Mouse (Mus musculus) erythroid progenitor cell, adult 5-6 weeks (primary cell): ENCODE data around the gene Mgea5. TPM values are rescaled to one million over a fixed set of nuclear protein-coding genes. Genes with fewer than 3 reads are reported as not detected.

Experiments
- ATAC-seq: replicated peaks from 2 replicates; pipeline ENCODE4 v1.8.0; 2016; ENCODE audit warnings: moderate number of reproducible peaks, mild to moderate bottlenecking, moderate TSS enrichment, inconsistent platforms; ENCODE audit not compliant: poor library complexity, low FRiP score, severe bottlenecking
- total RNA-seq, 2 experiments: library from RNA; stranded (forward) in 1 of 2; stranded (reverse) in 1 of 2; fragments of 150-400 nt in 1 of 2; fragments of 186-747, 209-891 nt in 1 of 2; gene quantifications; 2 replicates each; pipeline versions ENCODE4 v1.2.3 to v1.2.4; 2015 to 2017; ENCODE audit warnings: low replicate concordance in 2 of 2

The Mgea5 gene
- total RNA-seq, 2 experiments from 2014 or later, result 118 to 181 TPM

DNA sequence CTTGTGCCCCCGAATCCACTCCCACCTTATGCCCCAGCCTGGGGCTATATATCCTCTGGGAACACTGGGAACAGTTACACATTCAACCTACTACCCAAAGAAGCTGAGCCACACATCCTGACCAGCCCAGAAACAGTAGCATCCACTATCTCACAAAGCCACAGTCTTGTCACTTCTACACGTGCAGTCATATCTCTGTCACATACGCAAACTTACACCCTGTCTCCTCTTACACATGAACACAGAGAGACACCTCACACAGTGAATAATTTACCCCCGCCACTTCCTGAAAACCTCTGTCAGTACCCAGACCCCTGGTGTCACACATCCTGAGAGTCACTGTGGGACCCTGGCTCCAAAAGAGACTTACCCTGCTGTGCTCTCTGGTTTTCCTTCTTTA is 19.1 kb upstream of the Mgea5 start:
- no peak for ATAC-seq

- ATAC-seq, result no peak
Measured at GRCm38 (mm10) chr19:45796879-45797278, 13.2 kb upstream of the Mgea5 start.

GRCm38 (mm10) chr19:45796061-45796556 is 12.5 kb upstream of the Mgea5 start:
- no peak for ATAC-seq

DNA sequence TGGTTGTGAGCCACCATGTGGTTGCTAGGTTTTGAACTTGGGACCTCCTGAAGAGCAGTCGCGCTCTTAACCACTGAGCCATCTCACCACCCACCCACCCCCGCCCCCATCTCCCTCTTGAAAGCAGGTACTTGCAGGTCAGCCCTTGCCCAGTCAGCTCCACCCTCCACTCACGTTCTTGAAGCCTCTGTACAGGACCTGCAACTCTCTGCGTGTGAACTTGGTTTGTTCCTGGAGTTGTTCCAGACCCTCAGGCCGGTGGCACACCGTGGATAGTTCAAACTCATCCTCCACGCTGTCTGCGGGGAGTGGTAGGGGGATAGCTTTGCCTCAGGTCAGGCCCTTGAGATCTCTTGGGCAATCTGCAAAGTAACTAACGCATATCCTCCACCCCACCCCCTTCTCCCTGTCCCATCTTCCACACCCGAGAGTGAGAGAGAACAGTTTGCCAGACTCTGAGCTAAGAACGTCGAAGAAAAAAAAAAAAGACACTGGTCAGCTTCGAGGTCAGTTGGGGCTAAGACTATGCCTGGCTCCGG is 11.8 kb upstream of the Mgea5 start:
- ATAC-seq, result no peak

GRCm38 (mm10) chr19:45794718-45795117 is 11.1 kb upstream of the Mgea5 start:
- no peak for ATAC-seq

GRCm38 (mm10) chr19:45792404-45792803 is 8.8 kb upstream of the Mgea5 start:
- no peak for ATAC-seq

GRCm38 (mm10) chr19:45789888-45790874 is 6.5 kb upstream of the Mgea5 start:
- peak; percentile 99 for ATAC-seq

GRCm38 (mm10) chr19:45789365-45789764 is 5.7 kb upstream of the Mgea5 start:
- no peak for ATAC-seq

DNA sequence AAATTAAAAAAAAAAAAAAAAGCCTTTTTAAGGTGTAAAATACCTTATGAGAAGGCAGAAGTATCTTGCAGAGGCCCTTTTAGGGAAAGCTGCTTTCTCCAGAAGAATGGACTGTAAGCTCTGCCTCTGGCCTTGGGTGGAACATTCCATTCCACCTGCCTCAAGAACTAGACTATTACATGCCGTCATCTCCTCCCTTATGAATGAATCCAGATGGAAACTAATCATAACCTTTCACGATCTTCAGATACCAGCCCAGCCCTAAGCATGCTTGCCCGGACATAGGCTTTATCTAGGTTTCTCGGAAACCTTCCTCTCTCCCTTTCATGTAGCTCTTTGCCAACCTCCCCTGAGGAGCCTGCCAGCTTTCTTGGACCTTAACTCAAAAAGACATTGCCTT is 4.7 kb upstream of the Mgea5 start:
- no peak for ATAC-seq

- ATAC-seq, result no peak
Measured at GRCm38 (mm10) chr19:45787450-45787849, 3.8 kb upstream of the Mgea5 start.

DNA sequence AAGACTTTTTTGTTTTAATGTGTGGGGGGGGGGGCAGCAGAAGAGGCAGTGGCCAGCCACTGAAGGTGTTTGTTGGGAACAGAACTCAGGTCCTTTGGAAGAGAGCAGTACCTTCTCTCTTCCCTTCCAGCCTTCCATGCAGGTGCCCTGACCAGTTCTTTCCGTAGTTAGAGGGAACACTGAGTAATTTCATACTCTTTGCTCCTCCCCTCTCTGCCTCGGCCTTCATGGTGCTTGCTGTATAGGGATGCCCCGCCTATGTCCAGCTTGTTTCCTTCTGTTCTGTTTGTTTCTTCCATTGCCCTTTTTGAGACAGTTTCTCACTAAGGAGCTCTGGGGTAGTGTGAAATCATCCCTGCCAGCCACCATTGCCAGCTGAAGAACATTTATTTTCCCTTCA is 1.8 kb upstream of the Mgea5 start:
- no peak for ATAC-seq

- ATAC-seq, result peak; percentile 40
Measured at GRCm38 (mm10) chr19:45783933-45784576, 418 bp upstream of the Mgea5 start.

GRCm38 (mm10) chr19:45782315-45783001 is 1.2 kb downstream of the Mgea5 start:
- ATAC-seq, result peak; percentile 57

- ATAC-seq, result no peak
Measured at GRCm38 (mm10) chr19:45781676-45782075, 2.0 kb downstream of the Mgea5 start.

- ATAC-seq, result no peak
Measured at GRCm38 (mm10) chr19:45780350-45780915, 3.2 kb downstream of the Mgea5 start.

DNA sequence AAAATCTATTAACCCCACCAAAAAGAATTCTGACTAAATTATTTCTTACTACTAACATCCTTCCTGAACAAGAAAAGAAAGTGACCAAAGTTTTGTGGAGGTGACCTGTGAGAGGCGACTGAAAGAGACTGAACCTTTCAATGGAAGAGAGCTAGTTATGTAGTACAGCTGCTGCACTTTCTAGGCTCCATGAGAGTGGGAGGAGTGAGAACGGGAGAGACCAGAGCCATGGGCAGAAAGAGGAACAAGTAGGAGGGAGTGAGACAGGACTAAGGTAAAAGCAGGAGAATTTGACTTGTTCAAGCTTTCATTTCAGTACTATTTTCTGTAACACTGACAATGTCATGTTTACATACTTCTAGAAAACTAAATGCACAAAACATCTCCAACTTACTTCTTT is 8.2 kb downstream of the Mgea5 start:
- ATAC-seq, result no peak

DNA sequence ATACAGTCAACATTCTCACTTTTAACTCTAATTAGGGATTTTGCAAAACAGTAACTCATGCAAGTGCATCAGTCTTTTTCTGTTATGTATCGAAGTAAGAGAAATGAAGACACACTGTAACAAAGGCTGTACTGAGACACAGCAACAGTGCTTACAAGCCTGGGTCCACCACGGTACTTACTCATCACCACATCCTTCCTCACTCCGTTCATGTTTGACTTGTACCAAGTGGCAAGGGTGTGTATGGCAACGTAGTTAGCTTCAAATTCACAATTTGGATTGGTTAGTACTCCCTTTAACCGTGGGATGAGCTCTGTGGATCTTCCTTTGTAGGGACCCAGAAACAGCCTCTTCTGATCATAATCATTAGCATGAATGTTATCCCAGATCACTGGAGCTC is 12.1 kb downstream of the Mgea5 start:
- no peak for ATAC-seq

DNA sequence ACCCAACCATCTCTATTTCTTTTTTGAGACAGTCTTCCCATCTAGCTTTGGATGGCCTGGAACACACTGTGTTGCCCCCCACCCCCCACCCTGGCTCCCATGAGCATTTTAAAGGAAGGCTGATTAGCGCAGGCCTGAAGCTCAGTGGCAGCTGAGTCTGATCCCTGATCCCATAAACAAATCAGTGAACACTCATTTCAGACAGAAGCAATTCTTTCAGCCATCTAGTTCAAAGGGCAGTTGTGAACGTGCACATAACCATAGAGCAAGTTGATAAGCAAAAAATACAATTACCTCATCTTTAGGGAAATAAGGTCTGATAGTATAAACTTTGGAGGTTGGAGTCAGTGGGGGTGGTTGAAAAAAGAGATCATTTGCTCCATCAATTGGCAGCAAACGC is 22.8 kb downstream of the Mgea5 start:
- ATAC-seq, result no peak

DNA sequence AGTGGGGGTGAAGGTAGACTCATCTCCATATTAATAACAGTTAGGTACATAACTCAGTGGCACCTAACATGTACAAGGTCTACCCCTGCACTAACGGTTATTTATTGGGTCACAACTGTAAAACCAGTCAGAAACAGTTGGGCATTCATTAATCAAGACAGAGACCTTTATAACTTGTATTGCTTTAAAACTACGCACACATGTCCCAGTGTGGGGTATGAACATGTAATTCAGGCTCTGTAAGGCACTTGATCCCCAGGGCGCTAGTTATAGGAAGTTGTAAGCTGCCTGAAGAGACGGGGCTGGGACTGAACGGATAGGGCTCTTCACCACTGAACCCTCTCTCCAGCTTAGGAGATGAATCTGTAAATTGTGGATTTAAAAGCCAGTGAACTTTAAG is 25.0 kb downstream of the Mgea5 start:
- ATAC-seq, result no peak

GRCm38 (mm10) chr19:45753551-45753950 is 30.1 kb downstream of the Mgea5 start:
- ATAC-seq, result no peak
